Mouse (Mus musculus) thymus, postnatal 10 days (tissue): ENCODE data around the gene Dna2.
"Not testable (repeated sequence)": the region's sequence is repeated elsewhere in the genome, so short reads cannot be mapped to it uniquely, and the experiment has no call there.

Experiments used
- DNase-seq, 2 experiments: peaks; one replicate each; pipeline ENCODE4 v3.0.0; 2021; ENCODE audit warnings: low spot score in 2 of 2

Gene Dna2

GRCm38 (mm10) chr10:62946738-62947471 is at the start of gene Dna2:
Gene Dna2, plus strand, starts transcription at chr10:62947026.
- DNase-seq = peak; percentile 54 to 63

DNA sequence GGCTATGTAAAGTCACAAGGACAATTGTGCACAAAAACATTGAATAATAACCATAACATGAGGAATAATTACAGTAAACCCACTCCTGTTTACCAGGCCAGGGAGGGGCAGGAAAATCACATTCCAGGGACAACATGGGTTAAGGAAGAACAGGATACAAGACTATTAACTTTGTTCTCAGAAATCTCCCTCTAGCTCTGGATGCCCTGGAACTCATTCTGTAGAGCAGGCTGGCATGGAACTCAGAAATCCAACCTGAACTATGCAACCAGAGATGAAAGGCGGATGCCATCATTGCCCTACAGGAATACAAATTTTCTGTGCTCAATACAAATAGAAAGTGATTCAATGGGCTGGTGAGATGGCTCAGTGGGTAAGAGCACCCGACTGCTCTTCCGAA is 49.4 kb upstream of the Dna2 start:
- DNase-seq = no peak

GRCm38 (mm10) chr10:62898061-62898460 is 48.8 kb upstream of the Dna2 start:
- DNase-seq = no peak

DNA sequence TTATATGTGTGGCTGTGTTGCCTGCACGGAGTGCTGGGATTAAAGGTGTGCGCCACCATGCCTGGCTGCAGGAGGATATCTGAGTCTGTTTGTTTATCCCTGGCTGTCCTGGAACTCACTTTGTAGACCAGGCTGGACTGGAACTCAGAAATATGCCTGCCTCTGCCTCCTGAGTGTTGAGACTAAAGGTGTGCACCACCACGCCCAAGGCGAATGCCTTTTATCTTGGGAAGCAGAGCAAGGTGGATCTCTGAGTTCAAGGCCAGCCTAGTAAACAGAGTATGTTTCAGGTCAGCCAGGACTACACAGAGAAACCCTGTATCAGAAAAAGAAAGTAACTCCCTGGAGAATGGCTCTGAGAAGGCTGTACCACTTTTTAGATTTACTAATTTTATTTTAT is 46.7 kb upstream of the Dna2 start:
- no peak for DNase-seq

GRCm38 (mm10) chr10:62901826-62902225 is 45.0 kb upstream of the Dna2 start:
- DNase-seq = no peak

DNA sequence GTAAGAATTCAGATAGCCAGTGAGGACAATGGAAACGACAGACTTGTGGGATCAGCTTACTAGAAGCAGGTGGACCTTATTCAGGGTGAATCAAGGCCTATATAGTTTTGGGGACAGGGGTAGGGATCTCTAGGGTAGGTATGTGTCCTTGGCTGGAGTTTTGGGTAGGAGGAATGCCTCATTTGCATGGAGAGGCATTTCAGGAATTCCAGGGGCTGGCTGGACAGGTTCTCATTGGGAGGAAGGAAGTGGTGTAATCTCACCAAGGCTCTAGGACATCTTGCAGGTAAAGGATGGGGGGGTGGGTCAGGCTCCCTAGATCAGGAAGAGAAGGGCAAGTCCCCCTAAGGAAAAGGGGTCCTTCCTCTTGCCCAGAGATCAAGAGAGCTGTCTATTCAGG is 44.0 kb upstream of the Dna2 start:
- DNase-seq = no peak

DNA sequence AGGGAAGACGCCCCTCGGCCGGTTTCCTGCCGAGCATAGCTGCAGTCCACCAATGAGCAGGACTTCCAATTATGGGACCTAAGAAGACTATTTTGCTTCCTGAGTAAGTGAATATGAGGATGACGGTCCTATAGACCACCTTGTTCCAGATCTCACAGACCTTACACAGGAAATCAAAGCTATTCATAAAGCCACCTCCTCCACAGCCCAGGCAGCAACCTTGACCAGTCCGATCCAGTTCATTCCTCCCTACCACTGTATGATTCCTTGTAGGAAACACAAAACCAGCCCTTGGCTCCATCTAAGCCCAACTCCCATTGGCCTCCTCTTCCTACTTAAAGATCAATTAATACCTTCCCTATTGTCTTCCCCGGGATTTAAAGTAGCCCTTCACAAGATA is 40.5 kb upstream of the Dna2 start:
- no peak for DNase-seq

DNA sequence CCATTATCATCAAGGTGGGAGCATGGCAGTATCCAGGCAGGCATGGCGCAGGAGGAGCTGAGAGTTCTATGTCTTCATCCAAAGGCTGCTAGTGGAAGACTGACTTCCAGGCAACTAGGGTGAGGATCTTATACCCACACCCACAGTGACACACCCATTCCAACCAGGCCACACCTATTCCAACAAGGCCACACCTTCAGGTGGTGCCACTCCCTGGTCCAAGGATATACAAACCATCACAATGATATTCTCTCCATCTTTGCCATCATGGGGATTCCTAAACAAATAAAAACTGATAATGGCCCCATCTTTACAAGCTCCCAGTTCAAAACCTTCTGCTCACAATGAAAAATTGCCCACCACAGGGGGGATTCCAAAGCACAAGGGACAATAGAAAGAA is 37.9 kb upstream of the Dna2 start, which contains the start of gene Tet1:
TSS of gene Tet1 (minus strand) at position 101 of the 400 bp plus-strand sequence.
- not testable (repeated sequence) for DNase-seq

DNA sequence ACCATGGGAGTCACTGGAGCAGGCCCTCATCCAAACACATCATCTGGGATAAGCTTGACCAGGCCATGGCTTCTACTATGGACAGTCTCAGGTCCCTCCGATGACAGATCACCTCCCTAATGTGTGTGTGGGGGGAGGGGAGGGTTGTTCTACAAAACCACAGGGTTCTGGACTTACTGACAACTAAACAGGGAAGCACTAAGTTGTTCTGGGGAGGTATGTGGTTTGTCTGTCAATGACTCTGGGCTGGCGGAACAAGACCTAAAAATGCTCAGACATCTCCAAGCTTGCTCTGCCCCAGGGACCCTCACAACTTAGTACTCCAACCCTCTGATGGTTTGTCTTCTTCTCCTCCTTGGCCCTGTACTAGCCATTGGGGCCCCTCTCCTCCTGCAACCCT is 35.7 kb upstream of the Dna2 start:
- no peak for DNase-seq

DNA sequence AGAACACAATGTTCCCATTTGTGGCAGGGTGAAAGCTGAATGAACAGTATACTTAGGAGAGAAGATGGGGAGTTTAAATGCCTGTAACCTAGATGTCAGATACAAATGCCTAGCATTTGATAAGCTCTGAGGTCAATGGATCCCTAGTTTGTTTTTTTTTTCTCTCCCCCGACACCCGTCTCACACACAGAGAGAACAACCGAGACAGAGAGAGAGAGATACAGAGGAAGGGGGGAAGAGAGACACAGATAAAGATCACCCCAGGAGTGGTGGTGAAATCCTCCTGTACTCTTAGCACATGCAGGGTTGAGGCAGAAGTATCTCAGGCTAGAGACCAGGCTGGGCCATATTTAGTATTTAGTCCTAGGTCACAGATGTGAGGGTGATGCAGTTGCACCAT is 27.8 kb upstream of the Dna2 start:
- DNase-seq = no peak

DNA sequence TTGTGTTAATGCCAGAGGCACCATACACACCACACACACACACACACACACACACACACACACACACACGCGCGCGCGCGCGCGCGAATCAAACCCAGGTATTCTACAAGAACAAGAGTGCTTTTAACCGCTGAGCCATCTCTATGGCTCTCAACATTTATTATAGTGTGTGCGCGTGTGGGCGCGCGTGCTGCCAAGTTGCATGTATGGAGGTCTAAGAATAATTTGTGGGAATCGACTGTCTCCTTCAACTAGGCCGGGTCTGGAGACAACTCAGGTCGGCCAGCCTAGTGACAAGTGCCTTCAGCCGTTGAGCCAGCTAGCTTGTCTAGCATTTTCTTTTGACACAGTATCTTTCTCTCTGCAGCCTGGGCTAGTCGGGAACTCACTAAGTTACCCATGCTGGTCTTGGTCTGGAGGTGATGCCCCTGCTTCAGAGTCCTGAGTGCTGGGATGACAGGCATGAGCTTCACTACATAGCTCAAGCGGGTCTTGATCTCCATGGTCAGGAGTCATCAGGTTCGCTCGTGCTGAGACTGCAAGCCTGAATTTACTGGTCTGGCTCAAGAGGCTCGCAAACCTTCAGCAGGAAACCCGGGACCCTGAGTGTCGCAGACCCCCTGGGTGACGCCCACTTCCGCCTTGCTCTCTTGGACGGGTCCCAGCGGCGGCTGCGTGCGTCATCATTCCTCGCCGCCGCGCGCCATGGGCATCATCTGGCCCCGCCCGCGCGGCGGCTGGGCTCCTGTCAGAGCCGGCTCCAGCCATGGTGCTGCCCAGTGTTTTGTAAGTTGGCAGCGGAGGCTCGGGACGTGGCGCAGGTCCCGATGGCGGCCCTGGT is 26.7 kb upstream of the Dna2 start, which contains the start of gene Slc25a16:
TSS of gene Slc25a16 (plus strand) at position 709 of the 841 bp plus-strand sequence.
- peak; percentile 80 to 89 for DNase-seq

DNA sequence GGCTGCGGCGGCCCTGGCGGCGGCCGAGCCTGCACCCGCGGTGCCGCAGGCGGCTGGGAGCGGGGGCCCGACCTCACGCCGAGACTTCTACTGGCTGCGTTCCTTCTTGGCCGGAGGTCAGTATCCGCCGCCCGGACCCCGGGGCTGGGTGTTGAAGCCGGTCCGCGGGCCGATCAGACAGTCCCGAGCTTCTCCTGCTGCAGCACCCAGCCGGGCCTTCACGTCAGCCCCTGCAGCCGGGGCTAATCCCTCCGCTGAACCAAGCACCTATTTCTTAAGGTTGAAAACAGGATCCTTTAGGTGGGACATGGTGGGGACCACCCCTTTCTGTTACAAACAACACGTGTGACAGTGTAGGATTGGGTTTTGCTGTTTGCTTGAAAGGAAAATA is 26.1 kb upstream of the Dna2 start:
- no peak for DNase-seq

DNA sequence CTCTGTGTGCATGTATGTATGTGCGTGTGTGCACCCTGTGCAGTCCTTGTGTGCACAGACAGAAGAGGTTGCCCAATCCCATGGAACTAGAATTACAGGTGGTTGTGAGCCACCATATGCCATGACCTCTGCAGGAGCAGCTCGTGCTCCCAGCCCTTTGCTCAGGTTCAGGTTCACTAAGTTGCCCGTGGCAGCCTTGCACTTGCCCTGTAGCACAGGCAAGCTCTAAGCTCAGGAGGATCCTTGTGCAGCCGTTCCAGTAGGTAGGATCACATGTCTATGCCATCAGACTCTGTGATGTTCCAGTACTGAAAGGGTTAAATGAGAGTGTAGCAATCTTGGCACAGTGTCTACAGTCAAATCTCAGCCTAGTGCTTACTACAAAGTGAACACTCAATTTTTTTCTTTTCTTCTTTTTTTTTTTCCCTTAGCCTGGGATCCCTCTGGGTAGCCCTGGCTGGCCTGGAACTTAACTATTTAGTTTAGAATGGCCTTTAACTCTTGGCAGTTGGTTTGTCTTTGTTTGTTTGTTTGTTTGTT is 22.7 kb upstream of the Dna2 start:
- no peak for DNase-seq

DNA sequence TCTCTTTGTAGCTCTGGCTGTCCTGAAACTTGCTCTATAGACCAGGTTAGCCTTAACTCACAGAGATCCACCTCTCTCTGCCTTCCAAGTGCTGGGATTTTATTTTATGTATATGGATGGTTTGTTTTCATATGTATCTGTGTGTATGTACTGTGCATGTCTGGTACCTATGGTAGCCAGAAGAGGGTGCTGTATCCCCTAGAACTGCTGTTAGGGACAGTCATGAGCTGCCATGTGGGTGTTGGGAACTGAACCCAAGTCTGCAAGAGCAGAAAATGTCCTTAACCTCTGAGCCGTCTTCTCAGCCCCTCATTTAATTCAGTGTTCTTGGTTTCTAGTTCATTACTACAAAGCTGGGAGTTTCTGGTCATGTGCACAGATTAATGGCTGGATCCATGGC is 14.4 kb upstream of the Dna2 start:
- no peak for DNase-seq

DNA sequence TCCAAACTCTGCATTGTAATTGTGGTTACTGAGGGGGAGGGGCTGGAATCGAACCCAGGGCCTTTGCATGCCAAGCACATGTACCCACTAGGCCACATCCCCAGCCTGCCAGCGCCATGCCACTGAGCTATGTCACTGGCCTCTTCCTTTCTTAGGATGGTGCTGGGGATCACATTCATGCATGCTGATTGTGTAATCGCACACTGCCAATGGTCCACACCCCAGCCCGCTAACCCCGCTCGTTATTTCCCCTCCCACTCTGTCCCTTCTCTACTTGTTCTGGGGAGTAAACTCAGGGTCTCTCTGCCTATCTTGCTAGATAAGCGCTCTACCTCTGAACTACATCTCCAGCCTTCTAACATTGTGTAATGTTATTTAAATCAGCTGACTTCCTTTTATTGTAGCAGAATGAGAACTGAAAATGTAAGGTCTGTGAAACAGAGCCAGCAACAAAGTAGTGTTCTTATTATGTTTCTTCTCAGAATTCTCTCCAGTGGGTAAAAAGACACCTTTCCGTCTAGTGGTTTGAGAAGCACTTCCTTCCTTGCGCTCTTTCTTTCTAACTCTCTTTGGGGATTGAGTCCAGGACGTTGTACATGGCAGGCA is 1.7 kb upstream of the Dna2 start:
- DNase-seq = no peak

DNA sequence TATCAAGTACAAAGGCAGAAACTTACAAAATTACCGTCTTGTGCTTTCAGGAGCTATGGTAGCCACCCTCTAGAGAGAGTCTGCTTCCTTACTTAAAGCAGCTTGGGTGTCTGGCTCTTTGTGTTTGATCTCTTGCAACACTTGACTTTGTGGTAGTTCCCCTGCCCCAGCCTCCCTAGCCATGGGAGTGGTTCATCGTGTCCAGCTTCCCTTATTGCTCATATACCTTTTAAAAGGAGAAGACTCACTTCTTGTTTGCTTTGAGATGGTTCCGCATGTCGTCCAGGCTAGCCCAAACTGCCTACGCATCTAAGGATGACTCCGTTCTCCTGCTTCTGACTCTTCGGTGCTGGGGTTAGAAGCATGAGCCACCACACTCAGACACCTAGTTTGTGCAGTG is 1.7 kb downstream of the Dna2 start:
- no peak for DNase-seq

DNA sequence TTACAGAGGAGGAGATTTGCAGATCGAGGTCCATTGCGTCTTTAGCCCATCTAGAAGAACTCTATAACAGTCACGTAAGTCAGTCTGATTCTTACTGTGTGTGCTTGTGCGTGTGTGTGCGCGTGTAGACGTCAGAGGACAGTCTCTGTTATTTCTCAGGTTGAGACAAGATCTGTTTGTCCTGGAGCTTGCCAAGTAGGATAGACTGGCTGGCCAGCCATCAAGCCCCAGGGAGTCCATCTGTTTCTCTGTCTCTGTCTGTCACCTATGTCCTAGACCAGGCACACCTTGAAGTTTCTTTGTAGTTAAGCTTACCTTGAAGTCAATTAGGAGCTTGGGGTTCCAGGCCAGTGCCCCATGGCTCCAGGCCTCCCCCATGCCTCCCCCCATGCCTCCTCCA is 17.1 kb downstream of the Dna2 start:
- no peak for DNase-seq

GRCm38 (mm10) chr10:62965796-62966195 is 19.0 kb downstream of the Dna2 start:
- DNase-seq = no peak

- DNase-seq = no peak
These were observed 19.5 kb downstream of the Dna2 start for GRCm38 (mm10) chr10:62966291-62966690.

GRCm38 (mm10) chr10:62971821-62972220 is 25.0 kb downstream of the Dna2 start:
- no peak for DNase-seq

- no peak for DNase-seq
These were observed 32.8 kb downstream of the Dna2 start for GRCm38 (mm10) chr10:62979667-62980038.
